Mouse (Mus musculus) gastrocnemius, postnatal 10 days (tissue): Measurements from ENCODE around the gene Olfr1293-ps. TPM values are rescaled to one million over a fixed set of nuclear protein-coding genes. Genes with fewer than 3 reads are reported as not detected.

Experiments
- DNase-seq: peaks from one replicate; pipeline ENCODE4 v3.0.0; 2021; ENCODE audit warnings: mixed read lengths
- long read RNA-seq, 2 experiments: library from polyadenylated mRNA; stranded (forward); transcript quantifications; one replicate each; pipeline ENCODE4 v2.0.0; 2021
- total RNA-seq, 2 experiments: library from RNA; stranded (reverse); gene quantifications; 2 replicates each; pipeline ENCODE4 v1.2.3; 2021

Olfr1293-ps gene
- not detected for total RNA-seq
- long read RNA-seq, experiment 1: 0 reads
- long read RNA-seq, experiment 2: 0 reads

GRCm38 (mm10) chr2:111524903-111525302 lies at the start of gene Olfr1293-ps:
Gene Olfr1293-ps (plus strand): TSS chr2:111525203.
- DNase-seq: no peak

- no peak for DNase-seq
Observed at GRCm38 (mm10) chr2:111480519-111480918, 44.5 kb upstream of the Olfr1293-ps start, which contains the start of gene Olfr1289. Gene Olfr1289 (plus strand): TSS chr2:111480819.

DNA sequence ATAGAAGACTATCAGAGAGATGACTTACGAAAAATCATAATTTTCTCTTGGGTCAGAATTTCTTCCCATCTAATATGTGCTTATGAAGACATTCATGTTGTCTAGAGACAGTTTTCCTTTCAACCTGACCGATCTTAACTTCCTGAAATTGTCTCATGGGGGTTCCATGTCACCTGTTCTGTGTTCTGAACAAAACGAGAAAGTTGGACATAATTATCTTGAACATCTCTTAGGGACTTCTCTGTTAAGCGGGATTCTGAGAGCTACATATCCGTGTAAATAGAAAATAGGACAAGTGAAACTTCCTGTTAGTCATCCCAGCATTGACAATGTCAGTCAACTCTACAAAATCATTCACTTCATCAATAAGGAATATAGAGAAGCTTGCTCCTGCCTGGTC lies 31.3 kb upstream of the Olfr1293-ps start, which contains the start of gene Olfr1290:
Gene Olfr1290 (minus strand): TSS at position 101 of the 400 bp plus-strand sequence.
- no peak for DNase-seq

GRCm38 (mm10) chr2:111496880-111497279 lies 28.1 kb upstream of the Olfr1293-ps start, which contains the start of gene Olfr1291-ps1:
Gene Olfr1291-ps1 (plus strand): TSS chr2:111497180.
- DNase-seq: no peak

DNA sequence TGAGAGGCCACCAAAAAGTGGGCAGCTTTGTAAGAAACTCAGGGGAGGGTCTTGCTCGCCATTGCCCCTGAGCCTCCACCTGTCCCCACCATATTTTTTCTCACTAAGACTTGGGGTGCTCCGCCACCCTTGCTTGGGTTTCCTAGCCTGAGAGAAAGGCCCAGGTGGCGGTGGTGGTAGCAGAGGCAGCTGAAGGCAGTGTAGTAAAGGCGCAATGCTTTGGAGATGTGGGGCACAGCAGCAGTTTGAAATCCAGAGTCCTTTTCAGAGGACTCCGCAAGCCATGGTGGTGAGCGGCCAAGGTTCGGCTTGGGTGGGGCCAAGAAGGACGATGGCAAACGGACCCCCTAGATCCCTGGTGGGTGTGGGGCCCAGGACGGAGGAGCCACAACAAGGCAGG lies 7.6 kb upstream of the Olfr1293-ps start:
- no peak for DNase-seq

DNA sequence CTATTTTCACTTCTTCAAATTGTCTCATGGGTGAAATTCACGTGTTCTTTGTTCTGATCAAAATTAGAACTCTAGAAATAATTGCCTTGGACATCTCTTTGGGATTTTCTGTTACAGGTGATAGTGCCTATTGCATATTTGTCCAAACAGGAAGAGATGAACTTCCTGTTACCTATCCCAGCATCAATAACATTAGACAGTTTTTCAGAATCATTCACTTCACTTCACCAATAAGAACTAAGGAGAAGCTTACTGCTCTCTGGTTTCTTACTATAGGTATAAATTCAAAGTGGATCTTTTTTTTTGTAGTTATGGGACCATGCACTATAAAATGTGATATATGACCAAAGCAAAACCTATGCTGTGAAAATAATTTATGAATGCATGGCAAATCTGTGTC lies 15.2 kb downstream of the Olfr1293-ps start, which contains the start of gene Olfr1294:
Gene Olfr1294 (minus strand): TSS at position 101 of the 400 bp plus-strand sequence.
- no peak for DNase-seq

DNA sequence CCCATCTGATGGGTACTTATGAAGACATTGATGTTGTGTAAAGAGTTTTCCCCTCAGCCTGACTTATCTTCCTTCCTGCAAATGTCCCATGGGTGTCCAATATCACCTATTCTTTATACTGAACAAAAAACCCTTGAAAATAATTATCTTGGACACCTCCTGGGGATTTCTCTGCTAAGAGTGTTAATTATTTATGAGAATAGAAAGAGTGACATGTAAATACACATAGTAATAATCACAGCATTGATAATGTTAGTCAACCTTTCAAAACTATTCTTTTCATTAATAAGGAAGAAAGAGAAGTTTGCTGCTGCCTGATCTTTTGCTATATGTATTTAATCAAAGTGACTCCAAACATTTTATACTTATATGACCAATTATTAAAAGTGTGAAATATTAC lies 44.6 kb downstream of the Olfr1293-ps start, which contains the start of gene Olfr1295:
Gene Olfr1295 (minus strand): TSS at position 101 of the 400 bp plus-strand sequence.
- no peak for DNase-seq

Other genes starting within 250 kb of the Olfr1293-ps start
- gene Olfr1278, start 235.1 kb upstream of the Olfr1293-ps start, total RNA-seq: not detected
- gene Olfr1279, start 224.6 kb upstream of the Olfr1293-ps start, total RNA-seq: not detected
- not detected for gene Olfr1280, start 211.2 kb upstream of the Olfr1293-ps start, total RNA-seq
- not detected for gene Olfr1281, start 198.7 kb upstream of the Olfr1293-ps start, total RNA-seq
- not detected for gene Olfr1282, start 189.1 kb upstream of the Olfr1293-ps start, total RNA-seq
- gene Olfr1283, start 158.4 kb upstream of the Olfr1293-ps start, total RNA-seq: not detected
- gene Olfr1284, start 149.7 kb upstream of the Olfr1293-ps start, total RNA-seq: not detected
- not detected for gene Olfr1286, start 102.1 kb upstream of the Olfr1293-ps start, total RNA-seq
- not detected for gene Olfr1287, start 76.1 kb upstream of the Olfr1293-ps start, total RNA-seq
- gene Olfr1288, start 51.1 kb upstream of the Olfr1293-ps start, total RNA-seq: not detected
- not detected for gene Olfr1289, start 44.4 kb upstream of the Olfr1293-ps start, total RNA-seq
- not detected for gene Olfr1290, start 31.4 kb upstream of the Olfr1293-ps start, total RNA-seq
- gene Olfr1291-ps1, start 28.0 kb upstream of the Olfr1293-ps start, total RNA-seq: not detected
- gene Olfr1294, start 15.1 kb downstream of the Olfr1293-ps start, total RNA-seq: not detected
- not detected for gene Olfr1295, start 44.5 kb downstream of the Olfr1293-ps start, total RNA-seq
- gene Olfr1297, start 101.3 kb downstream of the Olfr1293-ps start, total RNA-seq: not detected
- gene Olfr1298, start 124.0 kb downstream of the Olfr1293-ps start, total RNA-seq: not detected
- not detected for gene Olfr1299, start 136.2 kb downstream of the Olfr1293-ps start, total RNA-seq
- gene Olfr1301, start 225.8 kb downstream of the Olfr1293-ps start, total RNA-seq: not detected